Mouse (Mus musculus) heart, adult 10 weeks (tissue): ENCODE measurements around the gene S1pr5. TPM values are rescaled to one million over a fixed set of nuclear protein-coding genes. Genes with fewer than 3 reads are reported as not detected.

Experiments
- polyA plus RNA-seq: library from polyadenylated mRNA; stranded (reverse); fragments of 350-450 nt; fragmentation: Illumina TruSeq; extraction: RNeasy Lipid Tissue Mini Kit (QIAGEN cat#74804); gene quantifications from one replicate; pipeline ENCODE4 v1.2.3, GENCODE M21; 2014; ENCODE audit warnings: low read depth, low replicate concordance

The S1pr5 gene
- polyA plus RNA-seq = 0.97 TPM

GRCm38 (mm10) chr9:21248326-21248725 lies at the start of gene S1pr5:
TSS of gene S1pr5 (minus strand) at chr9:21248443.

GRCm38 (mm10) chr9:21291022-21291787 lies 43.0 kb upstream of the S1pr5 start, which contains the start of gene Cdkn2d:
TSS of gene Cdkn2d (minus strand) at chr9:21291407.

GRCm38 (mm10) chr9:21287571-21288402 lies 39.5 kb upstream of the S1pr5 start, which contains the start of gene Kri1:
TSS of gene Kri1 (minus strand) at chr9:21287969.

GRCm38 (mm10) chr9:21265000-21265561 lies 16.8 kb upstream of the S1pr5 start, which contains the start of gene Atg4d:
TSS of gene Atg4d (plus strand) at chr9:21265293.

GRCm38 (mm10) chr9:21238733-21239464 lies 9.3 kb downstream of the S1pr5 start, which contains the start of gene Keap1:
TSS of gene Keap1 (minus strand) at chr9:21239361.

Other genes starting within 250 kb of the S1pr5 start
- gene Mrpl4, start 245.7 kb downstream of the S1pr5 start, polyA plus RNA-seq = 123 TPM
- 12.4 TPM for gene Icam1, start 232.5 kb downstream of the S1pr5 start, polyA plus RNA-seq
- 1.3 TPM for gene Icam4, start 219.1 kb downstream of the S1pr5 start, polyA plus RNA-seq
- not detected for gene Icam5, start 216.4 kb downstream of the S1pr5 start, polyA plus RNA-seq
- gene Zglp1, start 181.3 kb downstream of the S1pr5 start, polyA plus RNA-seq = not detected
- 0.42 TPM for gene Gm49373, start 175.3 kb downstream of the S1pr5 start, polyA plus RNA-seq
- 47.3 TPM for gene Fdx1l, start 174.8 kb downstream of the S1pr5 start, polyA plus RNA-seq
- gene Gm38431, start 156.4 kb downstream of the S1pr5 start, polyA plus RNA-seq = 0.97 TPM
- 23.3 TPM for gene Raver1, start 156.4 kb downstream of the S1pr5 start, polyA plus RNA-seq
- 11.4 TPM for gene Tyk2, start 117.2 kb downstream of the S1pr5 start, polyA plus RNA-seq
- gene Cdc37, start 98.5 kb downstream of the S1pr5 start, polyA plus RNA-seq = 166 TPM
- 46.1 TPM for gene Pde4a, start 82.7 kb downstream of the S1pr5 start, polyA plus RNA-seq
- gene Keap1, start 9.1 kb downstream of the S1pr5 start, polyA plus RNA-seq = 35.8 TPM
- 51.7 TPM for gene Atg4d, start 16.9 kb upstream of the S1pr5 start, polyA plus RNA-seq
- 22.2 TPM for gene Kri1, start 39.5 kb upstream of the S1pr5 start, polyA plus RNA-seq
- gene Cdkn2d, start 43.0 kb upstream of the S1pr5 start, polyA plus RNA-seq = 21.9 TPM
- not detected for gene Ap1m2, start 63.9 kb upstream of the S1pr5 start, polyA plus RNA-seq
- 78.8 TPM for gene Slc44a2, start 72.3 kb upstream of the S1pr5 start, polyA plus RNA-seq
- gene Ilf3, start 119.4 kb upstream of the S1pr5 start, polyA plus RNA-seq = 26.8 TPM
- gene Qtrt1, start 163.4 kb upstream of the S1pr5 start, polyA plus RNA-seq = 12.9 TPM
- 57.1 TPM for gene Dnm2, start 176.5 kb upstream of the S1pr5 start, polyA plus RNA-seq